Mouse (Mus musculus) urinary bladder, postnatal 10 days (tissue): ENCODE results near the gene Cnksr3.

Source experiments
- DNase-seq: peaks from one replicate; pipeline ENCODE4 v3.0.0; 2022; ENCODE audit warnings: low spot score

Gene Cnksr3

GRCm38 (mm10) chr10:7149671-7150595 lies 62.1 kb downstream of the Cnksr3 start:
- DNase-seq: no peak

- DNase-seq: no peak
These were observed 66.4 kb downstream of the Cnksr3 start for GRCm38 (mm10) chr10:7145614-7146013.

- DNase-seq: no peak
These were observed 67.8 kb downstream of the Cnksr3 start for GRCm38 (mm10) chr10:7144081-7144783.

GRCm38 (mm10) chr10:7142287-7142686 lies 69.8 kb downstream of the Cnksr3 start:
- DNase-seq: no peak

DNA sequence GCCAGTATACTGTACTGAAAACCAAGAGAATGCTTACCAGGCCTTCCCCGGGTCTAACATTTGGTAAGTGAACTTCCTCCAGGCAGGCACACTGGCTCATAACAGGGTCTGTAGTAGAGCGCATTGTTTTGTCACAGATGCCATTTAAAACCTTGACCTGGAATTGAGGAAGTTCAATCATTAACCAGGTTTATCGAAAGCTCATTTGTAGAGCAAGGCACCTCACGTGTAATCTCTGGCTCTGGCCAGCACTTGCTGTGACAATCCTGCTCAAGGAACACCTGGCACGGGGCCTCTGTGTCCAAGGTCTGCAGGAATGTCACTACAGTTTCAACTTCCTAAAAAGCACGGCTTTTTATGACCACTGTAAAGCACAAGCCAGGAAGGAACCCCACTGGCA lies 71.8 kb downstream of the Cnksr3 start:
- no peak for DNase-seq

DNA sequence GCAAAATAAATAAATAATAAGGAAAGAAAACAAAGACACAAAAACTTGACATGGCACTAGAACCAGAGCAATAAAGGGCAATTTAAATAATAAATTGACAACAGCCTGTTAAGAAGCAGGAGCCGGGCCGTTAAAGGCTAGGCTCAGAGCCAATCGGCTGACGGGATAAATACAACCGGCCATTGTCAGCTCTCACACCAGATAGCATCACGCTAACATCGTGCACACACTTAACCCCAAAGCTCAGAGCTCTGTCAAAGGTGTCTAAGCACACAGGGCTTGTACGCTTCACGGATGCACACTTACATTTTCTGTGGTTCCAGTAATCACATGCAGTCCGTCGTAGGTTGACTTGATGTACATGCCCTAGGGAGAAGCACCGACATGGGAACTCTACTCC lies 74.0 kb downstream of the Cnksr3 start:
- DNase-seq: no peak

DNA sequence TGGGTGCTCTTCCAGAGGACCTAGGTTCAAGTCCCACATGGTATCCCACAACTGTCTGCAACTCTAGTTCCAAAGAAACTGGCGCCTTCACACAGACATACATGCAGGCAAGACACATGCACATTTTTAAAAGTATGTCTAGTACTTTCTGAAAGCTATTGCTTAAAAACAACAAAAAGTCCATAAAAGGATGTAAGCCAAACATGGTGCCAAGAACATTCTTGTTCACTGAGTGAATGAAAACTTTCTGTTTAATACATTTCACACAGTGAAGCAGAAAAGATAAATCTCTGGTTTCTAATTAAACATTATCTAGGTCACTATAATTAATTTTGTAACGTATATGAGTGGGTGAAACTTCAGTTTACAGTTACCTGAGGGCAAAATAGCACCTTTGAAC lies 76.3 kb downstream of the Cnksr3 start:
- no peak for DNase-seq

- no peak for DNase-seq
These were observed 79.0 kb downstream of the Cnksr3 start for GRCm38 (mm10) chr10:7133005-7133404.

DNA sequence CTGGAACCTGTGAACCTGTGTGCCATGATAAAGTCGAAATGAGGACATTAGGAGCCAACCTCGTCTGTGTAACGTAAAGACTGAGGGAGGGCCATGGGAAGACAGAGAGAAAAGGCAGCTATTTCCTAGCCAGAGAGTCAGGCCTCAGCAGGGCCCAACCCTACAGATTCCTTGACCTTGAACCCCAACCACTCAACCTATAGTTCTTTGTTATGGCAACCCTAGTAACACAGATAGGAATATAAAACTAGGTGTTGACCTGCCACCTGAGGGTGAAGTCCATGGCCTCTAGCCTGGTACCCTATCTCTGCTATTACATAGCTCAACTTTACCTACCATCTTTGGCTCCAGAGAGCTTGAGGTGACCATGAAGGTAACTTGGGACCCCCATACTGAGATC lies 80.6 kb downstream of the Cnksr3 start:
- DNase-seq: no peak

- DNase-seq: no peak
These were observed 84.2 kb downstream of the Cnksr3 start for GRCm38 (mm10) chr10:7127828-7128227.

GRCm38 (mm10) chr10:7126882-7127281 lies 85.2 kb downstream of the Cnksr3 start:
- DNase-seq: no peak

- DNase-seq: no peak
These were observed 85.8 kb downstream of the Cnksr3 start for GRCm38 (mm10) chr10:7126287-7126686.

GRCm38 (mm10) chr10:7124993-7125392 lies 87.0 kb downstream of the Cnksr3 start:
- no peak for DNase-seq

- no peak for DNase-seq
These were observed 89.7 kb downstream of the Cnksr3 start for GRCm38 (mm10) chr10:7122294-7122693.

GRCm38 (mm10) chr10:7120206-7120605 lies 91.8 kb downstream of the Cnksr3 start:
- no peak for DNase-seq

- no peak for DNase-seq
These were observed 93.6 kb downstream of the Cnksr3 start for GRCm38 (mm10) chr10:7118258-7119077.

DNA sequence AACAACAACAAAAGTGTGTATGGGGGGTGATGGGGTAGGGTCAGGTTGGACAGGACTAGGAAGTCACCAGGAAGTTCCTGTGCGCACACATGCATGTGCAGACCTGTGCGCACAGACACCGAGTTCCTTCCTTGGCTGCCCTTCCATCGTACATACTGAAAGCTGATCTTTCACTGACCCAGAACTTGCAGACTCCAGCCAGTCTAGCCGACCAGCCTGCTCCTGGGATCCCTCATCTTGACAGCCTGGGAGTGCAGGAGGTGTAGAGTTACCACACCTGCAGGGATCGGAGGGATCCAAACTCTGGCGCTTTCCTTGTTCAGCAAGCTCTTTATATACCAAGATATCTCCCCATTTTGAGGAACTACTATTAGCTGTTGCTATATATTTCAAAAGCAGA lies 94.3 kb downstream of the Cnksr3 start:
- DNase-seq: no peak

DNA sequence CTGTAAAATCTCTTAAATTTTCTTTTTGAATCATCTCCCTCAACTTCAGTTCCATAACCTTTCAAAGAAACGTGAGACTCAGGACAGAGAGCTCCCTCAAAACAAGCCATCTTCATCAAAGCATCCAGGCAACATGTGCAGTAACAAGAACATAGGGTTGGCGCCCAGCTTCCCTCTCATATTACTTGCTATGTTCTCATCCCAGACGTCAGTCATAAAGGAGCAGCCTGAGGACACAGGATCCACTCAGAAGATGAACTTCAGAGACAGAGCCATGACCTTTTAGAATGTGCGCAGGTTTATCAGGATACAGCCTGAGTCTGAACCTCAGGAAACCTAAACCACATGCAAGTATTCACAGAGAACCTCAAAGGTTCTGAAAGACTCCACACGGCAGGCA lies 97.2 kb downstream of the Cnksr3 start:
- DNase-seq: no peak

DNA sequence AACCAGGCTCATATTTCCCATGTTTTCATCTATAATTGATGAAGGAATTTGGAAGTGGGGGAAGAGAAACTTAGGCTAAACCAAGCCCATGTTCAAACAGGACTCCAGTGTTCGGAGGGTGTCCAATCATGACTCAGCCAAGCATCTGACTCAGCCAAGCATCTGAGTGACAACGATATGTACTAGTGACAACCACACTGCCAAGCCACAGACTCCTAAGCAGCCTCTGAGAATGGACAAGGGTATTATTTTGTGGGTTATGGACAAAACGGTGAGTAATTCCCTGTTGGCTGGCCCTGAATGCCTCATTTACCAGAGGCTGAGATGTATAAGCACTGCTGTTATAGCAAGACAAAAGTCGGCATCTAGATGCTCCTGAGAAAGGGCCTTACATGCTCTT lies 98.3 kb downstream of the Cnksr3 start:
- DNase-seq: no peak

GRCm38 (mm10) chr10:7113144-7113543 lies 98.9 kb downstream of the Cnksr3 start:
- no peak for DNase-seq

- no peak for DNase-seq
These were observed 100.5 kb downstream of the Cnksr3 start for GRCm38 (mm10) chr10:7111462-7112000.

GRCm38 (mm10) chr10:7103872-7104271 lies 108.2 kb downstream of the Cnksr3 start:
- no peak for DNase-seq
